Mouse (Mus musculus) liver, postnatal 0 days (tissue): ENCODE results near the gene Tnni2.

Source experiments
- CTCF ChIP-seq: sonication (generic); IDR thresholded peaks from 2 replicates; pipeline ENCODE4 v1.5.1; 2016; ENCODE audit warnings: antibody characterized with exemption, low read depth
- EP300 ChIP-seq: IDR thresholded peaks from 2 replicates; pipeline ENCODE4 v1.6.1; 2016; ENCODE audit warnings: antibody characterized with exemption, low read depth, mild to moderate bottlenecking

DNA sequence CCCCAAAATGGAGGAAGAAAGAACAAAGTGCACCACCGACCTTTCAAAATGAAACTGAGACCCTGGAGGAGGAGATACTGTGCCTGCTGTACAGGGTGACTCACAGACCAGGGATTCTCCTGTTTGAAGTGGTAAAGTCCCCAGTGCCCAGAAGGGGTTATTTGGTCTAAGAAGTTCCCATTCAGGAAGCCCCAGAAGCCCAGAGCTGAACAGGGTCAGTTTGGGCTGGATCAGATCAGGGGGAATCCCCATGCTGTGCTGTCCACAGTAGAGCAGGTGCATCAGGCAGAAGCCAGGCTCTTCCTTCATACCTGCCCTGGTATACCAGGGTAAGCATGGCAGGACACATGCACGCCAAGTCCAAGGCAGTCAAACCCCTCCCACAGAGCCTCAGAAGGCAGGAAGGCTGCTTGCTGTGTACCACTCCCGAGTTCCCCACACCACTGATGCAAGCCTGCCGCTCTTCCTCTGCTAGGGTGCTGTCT, 21.0 kb downstream of the Tnni2 start:
- TF ChIP-seq CTCF (no peak), EP300 (no peak)
